Mouse (Mus musculus) C2C12 (cell line): Measurements from ENCODE around the gene Ctsll3.

Experiments used
- CEBPB ChIP-seq: IDR thresholded peaks from one replicate; pipeline ENCODE4 v1.6.1; 2011; ENCODE audit warnings: low read depth, mild to moderate bottlenecking, control low read depth, moderate library complexity
- CTCF ChIP-seq: IDR thresholded peaks from one replicate; pipeline ENCODE4 v1.5.1; 2011; ENCODE audit not compliant: control insufficient read depth, insufficient read depth, insufficient read length
- USF1 ChIP-seq: IDR thresholded peaks from one replicate; pipeline ENCODE4 v1.6.1; 2011; ENCODE audit warnings: low read depth, mild to moderate bottlenecking, control low read depth, moderate library complexity

DNA sequence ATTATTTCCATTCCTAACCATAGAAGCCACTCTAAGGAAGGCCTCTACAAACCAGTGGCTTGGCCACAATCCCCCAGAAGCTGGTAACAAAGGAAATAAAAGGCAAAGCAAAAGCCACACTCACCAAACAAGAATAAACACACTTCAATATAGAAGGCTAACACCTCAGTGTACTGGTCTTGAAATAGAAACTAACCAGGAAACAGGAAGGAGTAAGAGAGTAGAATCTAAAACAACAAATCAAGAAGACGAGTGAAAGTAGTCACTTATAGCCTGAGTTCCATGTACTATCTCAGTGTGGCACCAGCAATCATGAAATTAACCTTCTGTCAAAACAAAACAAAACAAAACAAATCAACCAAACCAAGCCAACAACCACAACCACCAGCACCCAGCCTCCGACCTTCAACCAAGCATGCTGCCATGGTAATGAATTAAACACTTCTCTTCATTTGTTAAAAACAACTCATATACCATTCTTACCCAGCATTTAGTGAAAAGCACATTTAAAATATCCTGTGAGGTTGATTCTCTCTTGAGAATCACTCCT is 36.8 kb upstream of the Ctsll3 start:
- no peak for TF ChIP-seq CEBPB
- no peak for TF ChIP-seq CTCF
- TF ChIP-seq USF1 = no peak
